Mouse (Mus musculus) liver, adult 2 months (tissue): ENCODE results near the gene Ndufa11.

ENCODE experiments used
- CTCF ChIP-seq: fragments of 200-500 bp; IDR thresholded peaks from 2 replicates; pipeline ENCODE4 v1.5.1; 2011; ENCODE audit warnings: low read depth, low read length, control low read depth
- POLR2A ChIP-seq: fragments of 200-500 bp; IDR thresholded peaks from 2 replicates; pipeline ENCODE4 v1.6.1; 2011; ENCODE audit warnings: low read length, control low read depth; ENCODE audit not compliant: insufficient read depth; ENCODE audit errors: extremely low read depth

DNA sequence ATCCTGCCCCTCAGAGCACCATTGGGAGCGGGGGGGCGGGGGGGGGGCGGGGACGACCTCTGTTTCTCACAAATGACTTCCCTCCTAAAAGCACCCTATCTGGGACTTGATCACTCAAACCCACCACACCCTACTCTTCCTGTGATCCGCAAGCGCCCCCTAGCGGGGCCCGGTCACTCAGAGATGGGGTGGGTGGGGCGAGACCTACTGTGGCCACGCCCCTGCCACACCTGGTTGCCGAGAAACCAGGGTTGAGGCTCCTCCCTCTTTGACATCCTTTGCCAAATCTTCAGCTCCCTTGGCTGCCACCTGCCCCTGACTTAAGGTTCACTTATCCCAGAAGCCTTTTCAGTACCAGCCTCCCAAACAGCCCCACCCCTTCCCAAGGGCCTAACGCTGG lies 40.6 kb downstream of the Ndufa11 start:
- TF ChIP-seq CTCF (peak; percentile 55), POLR2A (no peak)
